Mouse (Mus musculus): ENCODE results near the gene Mybph. TPM values are rescaled to one million over a fixed set of nuclear protein-coding genes. Genes with fewer than 3 reads are reported as not detected.

The Mybph gene
- polyA plus RNA-seq, 1 experiment from 2014 or later = not detected

GRCm38 (mm10) chr1:134192024-134192423 lies 1.2 kb upstream of the Mybph start:
- Histone ChIP-seq H3K4me3 (ENCODE audit: low read depth, low read length) (no peak overlapping the region), H3K36me3 (ENCODE audit: control insufficient read depth, insufficient read depth, low read length) (no peaks in the 10 kb centered on the region), H3K4me2 (ENCODE audit: low read length) (no peak overlapping the region), H3K9ac (ENCODE audit: low read length) (no peak overlapping the region), H3K27me3 (replicated peaks; ENCODE audit: control insufficient read depth, insufficient read depth, low read length) (no peaks in the 10 kb centered on the region), H3K27ac (ENCODE audit: low read depth) (no peak overlapping the region), H3K9me3 (ENCODE audit: control insufficient read depth, low read length) (no peaks in the 10 kb centered on the region), H3K4me1 (replicated peaks; ENCODE audit: control insufficient read depth, insufficient read depth, low read length) (peaks cover 31% of the 10 kb centered on the region)
- DNase-seq (ENCODE audit: low spot score) (no peak), ATAC-seq (replicated peaks; ENCODE audit: low FRiP score, low TSS enrichment, low read depth) (no peak)
- WGBS = 40% methylated on average over 4 of the region's 4 CpGs

DNA sequence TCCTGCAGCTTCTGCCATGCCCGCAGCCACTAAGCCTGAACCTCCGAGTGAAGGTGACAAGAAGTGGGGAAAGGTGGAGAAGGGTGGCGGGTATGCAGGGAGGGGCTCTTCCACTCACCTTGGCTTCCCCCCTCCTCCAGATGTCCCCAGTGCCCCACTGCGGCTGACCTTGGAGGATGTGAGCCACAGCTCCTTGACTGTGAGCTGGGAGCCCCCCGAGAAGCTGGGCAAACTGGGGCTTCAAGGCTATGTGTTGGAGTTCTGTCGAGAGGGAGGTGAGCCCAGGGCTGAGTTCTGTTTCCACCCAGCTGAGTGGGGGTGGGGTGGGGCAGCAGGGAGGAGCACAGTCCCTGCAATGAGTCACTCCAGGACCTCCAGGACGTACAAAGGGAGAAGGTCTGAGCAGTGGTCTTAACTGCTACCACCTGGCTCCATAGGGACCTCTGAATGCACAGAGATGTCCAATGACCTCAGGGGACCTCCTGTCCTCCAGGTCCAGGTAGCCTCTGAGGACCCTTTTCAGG lies 488 bp downstream of the Mybph start:
- Histone ChIP-seq H3K9me3 (ENCODE audit: control insufficient read depth, low read length) (no peaks in the 10 kb centered on the region), H3K4me1 (replicated peaks; ENCODE audit: control insufficient read depth, insufficient read depth, low read length) (peaks cover 31% of the 10 kb centered on the region), H3K27ac (ENCODE audit: low read depth) (no peak overlapping the region), H3K27me3 (replicated peaks; ENCODE audit: control insufficient read depth, insufficient read depth, low read length) (no peaks in the 10 kb centered on the region), H3K4me3 (ENCODE audit: low read depth, low read length) (no peak overlapping the region), H3K4me2 (ENCODE audit: low read length) (no peak overlapping the region), H3K9ac (ENCODE audit: low read length) (no peak overlapping the region), H3K36me3 (ENCODE audit: control insufficient read depth, insufficient read depth, low read length) (no peaks in the 10 kb centered on the region)
- WGBS = 59% methylated on average over 7 of the region's 7 CpGs
- DNase-seq (ENCODE audit: low spot score) (no peak), ATAC-seq (replicated peaks; ENCODE audit: low FRiP score, low TSS enrichment, low read depth) (no peak)

DNA sequence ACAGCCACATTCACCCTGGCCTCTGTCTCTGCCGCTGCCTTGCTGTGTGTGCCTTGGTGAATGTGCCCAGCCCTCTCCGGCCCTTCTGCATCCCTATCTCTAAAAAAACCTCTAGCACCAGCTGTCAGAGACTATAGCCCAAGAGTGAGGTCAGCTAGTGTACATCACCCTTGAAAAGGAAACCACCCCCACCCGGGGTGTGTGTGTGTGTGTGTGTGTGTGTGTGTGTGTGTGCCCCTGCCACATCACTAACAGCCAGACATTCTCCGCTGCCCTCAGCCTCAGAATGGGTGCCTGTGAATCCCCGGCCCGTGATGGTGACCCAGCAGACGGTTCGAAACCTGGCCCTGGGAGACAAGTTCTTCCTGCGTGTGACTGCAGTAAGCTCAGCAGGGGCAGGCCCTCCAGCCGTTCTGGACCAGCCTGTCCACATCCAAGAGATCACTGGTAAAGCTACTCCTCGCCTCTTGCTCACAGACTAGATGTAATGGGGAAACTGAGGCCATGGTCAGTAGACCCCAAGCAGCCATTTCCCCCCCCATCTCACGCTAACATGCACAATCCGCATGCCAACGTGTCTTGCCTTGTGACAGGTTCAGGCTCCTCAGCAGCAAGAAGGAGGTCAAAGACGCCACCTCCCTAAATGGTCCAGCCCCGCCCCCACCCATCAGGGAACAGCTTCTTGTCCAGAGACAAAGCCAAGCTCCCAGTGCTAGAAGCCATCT lies 1.2 kb downstream of the Mybph start:
- 75% methylated on average over 16 of the region's 16 CpGs for WGBS
- no peak overlapping the region for H3K4me3 ChIP-seq (ENCODE audit: low read depth, low read length)
- H3K9ac ChIP-seq (ENCODE audit: low read length) = no peak overlapping the region

DNA sequence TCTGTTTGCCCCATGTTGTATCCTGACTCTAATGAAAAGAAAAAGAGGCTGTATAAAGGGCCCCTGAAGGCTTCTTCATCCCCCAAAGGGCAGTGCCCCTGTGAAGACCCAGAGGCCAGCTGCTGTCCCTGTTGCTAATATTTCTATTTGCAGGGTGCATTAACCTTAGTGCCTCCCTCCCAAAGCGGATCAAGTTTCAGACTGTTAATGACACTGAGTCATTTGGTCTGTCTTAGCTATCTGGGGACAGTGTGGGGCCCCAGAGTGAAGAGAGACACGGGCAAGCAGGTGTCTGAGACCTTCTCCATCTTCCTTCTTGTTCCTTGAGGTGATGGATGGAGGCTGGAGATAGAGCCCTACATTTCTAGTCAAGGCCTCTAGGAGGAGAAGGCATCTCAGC lies 1.9 kb downstream of the Mybph start:
- no peaks in the 10 kb centered on the region for H3K27me3 ChIP-seq (replicated peaks; ENCODE audit: control insufficient read depth, insufficient read depth, low read length)
- no peak overlapping the region for H3K4me2 ChIP-seq (ENCODE audit: low read length)
- WGBS = 26% methylated on average over 2 of the region's 2 CpGs
- no peaks in the 10 kb centered on the region for H3K36me3 ChIP-seq (ENCODE audit: control insufficient read depth, insufficient read depth, low read length)
- peak overlapping the region; percentile 74; the same call in 1 of the 2 replicates for H3K27ac ChIP-seq (ENCODE audit: low read depth)
- H3K9ac ChIP-seq (ENCODE audit: low read length) = no peak overlapping the region
- no peaks in the 10 kb centered on the region for H3K9me3 ChIP-seq (ENCODE audit: control insufficient read depth, low read length)
- ATAC-seq (replicated peaks; ENCODE audit: low FRiP score, low TSS enrichment, low read depth) = no peak
- no peak overlapping the region for H3K4me3 ChIP-seq (ENCODE audit: low read depth, low read length)
- no peak for DNase-seq (ENCODE audit: low spot score)
- peaks cover 31% of the 10 kb centered on the region for H3K4me1 ChIP-seq (replicated peaks; ENCODE audit: control insufficient read depth, insufficient read depth, low read length)

More for the DNA sequence above, 1.2 kb downstream of the Mybph start:
- Histone ChIP-seq H3K9me3 (ENCODE audit: control insufficient read depth, low read length) (no peaks in the 10 kb centered on the region), H3K36me3 (ENCODE audit: control insufficient read depth, insufficient read depth, low read length) (no peaks in the 10 kb centered on the region), H3K27ac (ENCODE audit: low read depth) (no peak overlapping the region), H3K27me3 (replicated peaks; ENCODE audit: control insufficient read depth, insufficient read depth, low read length) (no peaks in the 10 kb centered on the region), H3K4me2 (ENCODE audit: low read length) (no peak overlapping the region), H3K4me1 (replicated peaks; ENCODE audit: control insufficient read depth, insufficient read depth, low read length) (peaks cover 31% of the 10 kb centered on the region)
- DNase-seq (ENCODE audit: low spot score) = no peak
- no peak for ATAC-seq (replicated peaks; ENCODE audit: low FRiP score, low TSS enrichment, low read depth)

- no peaks in the 10 kb centered on the region for H3K36me3 ChIP-seq (ENCODE audit: control insufficient read depth, insufficient read depth, low read length)
- no peaks in the 10 kb centered on the region for H3K27me3 ChIP-seq (replicated peaks; ENCODE audit: control insufficient read depth, insufficient read depth, low read length)
- H3K4me3 ChIP-seq (ENCODE audit: low read depth, low read length) = no peak overlapping the region
- peaks cover 31% of the 10 kb centered on the region for H3K4me1 ChIP-seq (replicated peaks; ENCODE audit: control insufficient read depth, insufficient read depth, low read length)
- no peak overlapping the region for H3K9ac ChIP-seq (ENCODE audit: low read length)
- WGBS = 21% methylated on average over 3 of the region's 3 CpGs
- DNase-seq (ENCODE audit: low spot score) (no peak), ATAC-seq (replicated peaks; ENCODE audit: low FRiP score, low TSS enrichment, low read depth) (no peak)
- no peaks in the 10 kb centered on the region for H3K9me3 ChIP-seq (ENCODE audit: control insufficient read depth, low read length)
- H3K4me2 ChIP-seq (ENCODE audit: low read length) = no peak overlapping the region
- peak overlapping the region; percentile 74 for H3K27ac ChIP-seq (ENCODE audit: low read depth)
These were observed 2.3 kb downstream of the Mybph start for GRCm38 (mm10) chr1:134195571-134195970.

DNA sequence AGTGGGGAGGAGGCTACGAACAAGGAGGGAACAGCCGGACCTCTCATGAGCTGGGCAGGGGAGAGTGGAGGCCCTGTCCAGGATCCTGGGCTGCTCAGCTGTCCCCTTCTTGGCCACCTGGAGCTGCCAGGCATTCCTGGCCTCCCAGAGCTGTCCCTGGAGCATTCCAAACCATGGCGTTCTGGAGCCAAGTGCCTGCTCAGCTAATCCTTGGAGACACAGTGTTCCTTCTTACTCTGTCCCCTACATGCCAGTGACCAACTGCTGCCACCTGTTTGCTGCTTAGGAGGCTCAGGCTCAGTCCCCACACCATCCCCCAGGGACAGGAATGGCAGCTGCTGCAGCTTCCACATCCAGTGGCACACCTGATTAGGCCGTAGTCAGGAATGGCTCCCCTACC lies 2.7 kb downstream of the Mybph start:
- no peaks in the 10 kb centered on the region for H3K27me3 ChIP-seq (replicated peaks; ENCODE audit: control insufficient read depth, insufficient read depth, low read length)
- H3K27ac ChIP-seq (ENCODE audit: low read depth) = peak overlapping the region; percentile 74
- H3K9me3 ChIP-seq (ENCODE audit: control insufficient read depth, low read length) = no peaks in the 10 kb centered on the region
- 0 out of 2 replicates have a peak, but pooled peaks have one; percentile 28 for ATAC-seq (replicated peaks; ENCODE audit: low FRiP score, low TSS enrichment, low read depth)
- WGBS = 33% methylated on average over 4 of the region's 4 CpGs
- no peak for DNase-seq (ENCODE audit: low spot score)
- peaks cover 31% of the 10 kb centered on the region for H3K4me1 ChIP-seq (replicated peaks; ENCODE audit: control insufficient read depth, insufficient read depth, low read length)
- no peak overlapping the region for H3K4me3 ChIP-seq (ENCODE audit: low read depth, low read length)
- H3K4me2 ChIP-seq (ENCODE audit: low read length) = no peak overlapping the region
- H3K36me3 ChIP-seq (ENCODE audit: control insufficient read depth, insufficient read depth, low read length) = no peaks in the 10 kb centered on the region
- H3K9ac ChIP-seq (ENCODE audit: low read length) = no peak overlapping the region

DNA sequence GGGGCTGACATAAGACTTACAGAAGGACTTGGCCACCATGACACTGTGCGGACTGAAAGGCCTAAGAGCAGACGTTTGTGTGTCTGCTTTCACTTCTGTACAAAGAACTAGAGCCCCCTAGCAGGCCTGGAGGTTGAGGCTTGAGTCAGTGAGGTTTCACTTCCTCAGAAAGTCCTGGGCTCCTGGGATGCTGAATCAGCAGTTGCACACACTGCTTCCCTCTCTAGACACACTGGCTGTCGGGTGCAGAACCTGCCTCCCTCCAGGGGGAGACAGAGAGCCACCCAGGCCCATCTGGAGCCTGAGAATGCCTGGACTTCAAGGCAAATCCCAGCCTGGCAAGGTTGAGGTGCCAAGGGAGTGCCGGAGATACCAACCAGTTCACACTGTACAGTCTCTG lies 3.1 kb downstream of the Mybph start:
- Histone ChIP-seq H3K4me3 (ENCODE audit: low read depth, low read length) (no peak overlapping the region), H3K4me1 (replicated peaks; ENCODE audit: control insufficient read depth, insufficient read depth, low read length) (peaks cover 31% of the 10 kb centered on the region), H3K9ac (ENCODE audit: low read length) (no peak overlapping the region), H3K36me3 (ENCODE audit: control insufficient read depth, insufficient read depth, low read length) (no peaks in the 10 kb centered on the region), H3K9me3 (ENCODE audit: control insufficient read depth, low read length) (no peaks in the 10 kb centered on the region), H3K27me3 (replicated peaks; ENCODE audit: control insufficient read depth, insufficient read depth, low read length) (no peaks in the 10 kb centered on the region), H3K4me2 (ENCODE audit: low read length) (no peak overlapping the region), H3K27ac (ENCODE audit: low read depth) (peak overlapping the region; percentile 74; the same call in 1 of the 2 replicates)
- ATAC-seq (replicated peaks; ENCODE audit: low FRiP score, low TSS enrichment, low read depth) (no peak), DNase-seq (ENCODE audit: low spot score) (no peak)
- WGBS = 69% methylated on average over 4 of the region's 4 CpGs

- Histone ChIP-seq H3K9me3 (ENCODE audit: control insufficient read depth, low read length) (no peaks in the 10 kb centered on the region), H3K4me2 (ENCODE audit: low read length) (no peak overlapping the region), H3K4me1 (replicated peaks; ENCODE audit: control insufficient read depth, insufficient read depth, low read length) (peaks cover 28% of the 10 kb centered on the region), H3K27me3 (replicated peaks; ENCODE audit: control insufficient read depth, insufficient read depth, low read length) (no peaks in the 10 kb centered on the region), H3K27ac (ENCODE audit: low read depth) (no peak overlapping the region), H3K9ac (ENCODE audit: low read length) (no peak overlapping the region), H3K36me3 (ENCODE audit: control insufficient read depth, insufficient read depth, low read length) (no peaks in the 10 kb centered on the region), H3K4me3 (ENCODE audit: low read depth, low read length) (no peak overlapping the region)
- DNase-seq (ENCODE audit: low spot score) (no peak), ATAC-seq (replicated peaks; ENCODE audit: low FRiP score, low TSS enrichment, low read depth) (no peak)
- WGBS = 82% methylated on average over 15 of the region's 15 CpGs
These were observed 4.2 kb downstream of the Mybph start for GRCm38 (mm10) chr1:134197325-134197982.

Data from intestine, embryonic 14.5 days (tissue).